Mouse (Mus musculus): ENCODE measurements around the gene Inpp5k.

DNA sequence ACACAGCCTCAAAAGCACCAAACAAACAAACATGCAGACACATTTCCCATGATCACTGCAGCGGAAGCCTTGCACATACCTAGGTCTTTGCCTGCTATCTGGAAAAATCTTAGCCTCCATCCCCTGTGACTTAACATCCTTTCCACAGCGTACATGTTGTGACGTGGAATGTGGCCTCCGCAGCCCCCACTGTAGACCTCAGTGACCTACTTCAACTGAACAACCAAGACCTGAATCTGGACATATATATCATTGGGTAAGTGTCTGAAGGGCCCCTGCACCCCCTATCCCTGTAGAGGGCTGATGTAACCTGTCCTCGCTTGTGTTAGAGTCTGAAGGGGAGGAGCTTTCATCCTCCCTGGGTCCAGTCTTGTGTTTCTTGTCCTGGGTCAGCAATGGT lies 2.1 kb downstream of the Inpp5k start:
- no peak for TF ChIP-seq CTCF (IDR thresholded peaks at IDR 0.05; ENCODE audit: extremely low read depth, insufficient read depth, low read length)
- no peak for TF ChIP-seq POLR2A (IDR thresholded peaks at IDR 0.05; ENCODE audit: extremely low read depth, insufficient read depth, low read length)

All from cortical plate, adult 2 months (tissue).